Comparison of ENCODE assay signal across 14 mouse cellular contexts in the genomic region with DNA sequence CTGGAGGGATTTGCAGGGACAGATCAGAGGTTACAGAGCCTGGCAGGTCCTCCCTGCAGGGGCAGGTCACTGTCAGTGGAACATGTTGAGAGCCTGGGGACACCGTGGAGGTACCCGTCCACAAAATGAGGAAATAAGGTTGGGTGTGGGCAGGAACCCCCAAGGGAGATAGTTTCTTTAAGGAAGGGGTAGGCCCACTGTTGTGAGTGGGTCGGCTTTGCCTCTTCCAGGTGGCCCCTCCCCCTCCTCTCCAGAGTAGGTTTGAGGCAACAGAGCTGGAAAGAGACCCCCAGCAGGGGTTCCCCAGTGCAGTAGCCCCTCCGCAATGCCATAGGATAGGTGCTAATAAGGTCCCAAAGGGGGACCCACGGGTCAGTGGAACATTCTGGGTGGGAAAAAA.
DNase-seq lines count a peak whose midpoint lies in the region; ATAC-seq lines count a peak whose summit lies in the region.
"Had no signal": no experiment of that assay in that cellular context is flagged by ENCODE, and none has a peak within 500 bp of the region (broad histone marks: within the 10 kb centered on the region; RNA-seq: fewer than 3 reads in every experiment).

No protein-coding gene starts in this region.

- peaks cover 7% of the 10 kb centered on the region; the same call in 1 of the 2 replicates for H3K27me3 ChIP-seq in hindbrain, embryonic 12.5 days
- H3K27me3 ChIP-seq in hindbrain, embryonic 14.5 days (ENCODE audit: control insufficient read depth, insufficient read depth, low read length), result no peaks in the 10 kb centered on the region
- H3K27me3 ChIP-seq in limb, embryonic 10.5 days (ENCODE audit: low read depth, poor library complexity, severe bottlenecking), result peaks cover 27% of the 10 kb centered on the region

- intact Hi-C loops in left cerebral cortex, postnatal 25 days (cut with DNase I), result no loop called here

- no peaks in the 10 kb centered on the region for H3K36me3 ChIP-seq in hindbrain, embryonic 12.5 days
- no peaks in the 10 kb centered on the region for H3K36me3 ChIP-seq in hindbrain, embryonic 14.5 days (replicated peaks; ENCODE audit: control insufficient read depth, insufficient read depth)
- H3K36me3 ChIP-seq in limb, embryonic 10.5 days, result no peaks in the 10 kb centered on the region

- ATAC-seq in hindbrain, embryonic 12.5 days (ENCODE audit: low FRiP score), result no peak
- ATAC-seq in hindbrain, embryonic 14.5 days (ENCODE audit: low FRiP score), result no peak
- peak; percentile 31 for ATAC-seq in common myeloid progenitor, adult 5-6 weeks (replicated peaks; ENCODE audit: low read depth, poor library complexity, severe bottlenecking)
- peak; percentile 33; the same call in 1 of the 2 replicates for ATAC-seq in monocyte, adult 5-6 weeks (replicated peaks; ENCODE audit: insufficient number of reproducible peaks, low FRiP score, low TSS enrichment, poor library complexity, severe bottlenecking)
- no peak for ATAC-seq in megakaryocyte-erythroid progenitor cell, adult 5-6 weeks (replicated peaks; ENCODE audit: low FRiP score, low TSS enrichment, poor library complexity, severe bottlenecking)

- H3K9me3 ChIP-seq in hindbrain, embryonic 12.5 days (replicated peaks), result no peaks in the 10 kb centered on the region
- H3K9me3 ChIP-seq in hindbrain, embryonic 14.5 days (ENCODE audit: control insufficient read depth, low read length), result no peaks in the 10 kb centered on the region
- no peaks in the 10 kb centered on the region for H3K9me3 ChIP-seq in limb, embryonic 10.5 days (replicated peaks)

- H3K4me3 ChIP-seq in hindbrain, embryonic 12.5 days, result no peak overlapping the region
- no peak overlapping the region for H3K4me3 ChIP-seq in hindbrain, embryonic 14.5 days (replicated peaks; ENCODE audit: low read length)
- H3K4me3 ChIP-seq in limb, embryonic 10.5 days, result no peak overlapping the region
- H3K4me3 ChIP-seq: heart, adult 2 months had no signal

- H3K9ac ChIP-seq in hindbrain, embryonic 12.5 days, result 0 out of 2 replicates have a peak overlapping the region, but pooled peaks have one; percentile 19
- no peak overlapping the region for H3K9ac ChIP-seq in hindbrain, embryonic 14.5 days
- H3K9ac ChIP-seq: liver, embryonic 14.5 days had no signal

- H3K4me1 ChIP-seq in hindbrain, embryonic 12.5 days, result peaks cover 91% of the 10 kb centered on the region
- H3K4me1 ChIP-seq in hindbrain, embryonic 14.5 days (replicated peaks; ENCODE audit: control insufficient read depth, insufficient read depth, low read length), result peaks cover 80% of the 10 kb centered on the region
- H3K4me1 ChIP-seq in limb, embryonic 10.5 days, result peaks cover 97% of the 10 kb centered on the region

- no peak overlapping the region for H3K27ac ChIP-seq in hindbrain, embryonic 12.5 days
- H3K27ac ChIP-seq in hindbrain, embryonic 14.5 days, result no peak overlapping the region
- H3K27ac ChIP-seq in limb, embryonic 10.5 days, result 0 out of 2 replicates have a peak overlapping the region, but pooled peaks have one; percentile 14
- H3K27ac ChIP-seq: heart, adult 2 months; liver, embryonic 14.5 days had no signal

- no peak overlapping the region for H3K4me2 ChIP-seq in hindbrain, embryonic 12.5 days (replicated peaks)
- no peak overlapping the region for H3K4me2 ChIP-seq in hindbrain, embryonic 14.5 days (replicated peaks)

- WGBS in hindbrain, embryonic 12.5 days, result 53% methylated on average over 5 of the region's 5 CpGs
- 55% methylated on average over 5 of the region's 5 CpGs for WGBS in hindbrain, embryonic 14.5 days
- 72% methylated on average over 5 of the region's 5 CpGs for WGBS in limb, embryonic 10.5 days

- no peak for DNase-seq in hindbrain, embryonic 14.5 days (ENCODE audit: low spot score)
- DNase-seq in limb, embryonic 10.5 days (ENCODE audit: low spot score), result no peak
- DNase-seq in left cerebral cortex, postnatal 25 days (ENCODE audit: low spot score in 2 of 2), result no peak
- DNase-seq: adrenal gland, adult 2 months; heart, adult 2 months; heart, postnatal 36 days; kidney, adult 9 months; lung, postnatal 4 days; right cerebral cortex, adult 18-20 months had no signal

Comparison
In these comparisons a context has a peak if more than half of its experiments do, and no peak if none do; other contexts are left out.
1. ATAC-seq: peak in common myeloid progenitor, adult 5-6 weeks (single experiment) and monocyte, adult 5-6 weeks (single experiment); none in hindbrain, embryonic 12.5 days (single experiment), hindbrain, embryonic 14.5 days (single experiment) and megakaryocyte-erythroid progenitor cell, adult 5-6 weeks (single experiment).